Mouse (Mus musculus): Measurements from ENCODE around the gene Cdt1. TPM values are rescaled to one million over a fixed set of nuclear protein-coding genes. Genes with fewer than 3 reads are reported as not detected.

The Cdt1 gene
- polyA plus RNA-seq (2012; rRNA removed) = 50.4 and 118 TPM in 2 replicates

- TF ChIP-seq CTCF (IDR thresholded peaks at IDR 0.05; ENCODE audit: extremely low read depth, insufficient read depth, insufficient read length, insufficient replicate concordance) (no peak), POLR2A (IDR thresholded peaks at IDR 0.05; ENCODE audit: low read depth, low read length) (peak; percentile 4; the same call in 1 of the 2 replicates)
- peaks cover 15% of the 10 kb centered on the region; the same call in 1 of the 2 replicates for H3K4me1 ChIP-seq (ENCODE audit: control insufficient read depth, insufficient read depth, insufficient read length)
- no peaks in the 10 kb centered on the region for H3K27me3 ChIP-seq (ENCODE audit: control insufficient read depth, insufficient read depth, low read length)
- DNase-seq (ENCODE audit: low read depth in 1 of 2, low spot score in 2 of 2) = peak; percentile 87 to 94
- peak within 1 kb of the TSS; percentile 98 for H3K27ac ChIP-seq (ENCODE audit: insufficient read depth, low read length)
- peaks cover 24% of the 10 kb centered on the region for H3K36me3 ChIP-seq (ENCODE audit: control insufficient read depth, insufficient read depth, low read length)
- WGBS = under 1% methylated on average over 62 of the region's 62 CpGs
- H3K4me3 ChIP-seq (ENCODE audit: extremely low read depth, insufficient read depth, insufficient read length) = peak within 1 kb of the TSS; percentile 78
Measured at GRCm38 (mm10) chr8:122567361-122568108, at the start of gene Cdt1. Gene Cdt1 (plus strand): TSS chr8:122568015.

GRCm38 (mm10) chr8:122520611-122521010 lies 47.2 kb upstream of the Cdt1 start:
- Histone ChIP-seq H3K27ac (ENCODE audit: insufficient read depth, low read length) (no peak overlapping the region), H3K4me1 (ENCODE audit: control insufficient read depth, insufficient read depth, insufficient read length) (no peaks in the 10 kb centered on the region)
- WGBS = 67% methylated on average over 11 of the region's 11 CpGs

DNA sequence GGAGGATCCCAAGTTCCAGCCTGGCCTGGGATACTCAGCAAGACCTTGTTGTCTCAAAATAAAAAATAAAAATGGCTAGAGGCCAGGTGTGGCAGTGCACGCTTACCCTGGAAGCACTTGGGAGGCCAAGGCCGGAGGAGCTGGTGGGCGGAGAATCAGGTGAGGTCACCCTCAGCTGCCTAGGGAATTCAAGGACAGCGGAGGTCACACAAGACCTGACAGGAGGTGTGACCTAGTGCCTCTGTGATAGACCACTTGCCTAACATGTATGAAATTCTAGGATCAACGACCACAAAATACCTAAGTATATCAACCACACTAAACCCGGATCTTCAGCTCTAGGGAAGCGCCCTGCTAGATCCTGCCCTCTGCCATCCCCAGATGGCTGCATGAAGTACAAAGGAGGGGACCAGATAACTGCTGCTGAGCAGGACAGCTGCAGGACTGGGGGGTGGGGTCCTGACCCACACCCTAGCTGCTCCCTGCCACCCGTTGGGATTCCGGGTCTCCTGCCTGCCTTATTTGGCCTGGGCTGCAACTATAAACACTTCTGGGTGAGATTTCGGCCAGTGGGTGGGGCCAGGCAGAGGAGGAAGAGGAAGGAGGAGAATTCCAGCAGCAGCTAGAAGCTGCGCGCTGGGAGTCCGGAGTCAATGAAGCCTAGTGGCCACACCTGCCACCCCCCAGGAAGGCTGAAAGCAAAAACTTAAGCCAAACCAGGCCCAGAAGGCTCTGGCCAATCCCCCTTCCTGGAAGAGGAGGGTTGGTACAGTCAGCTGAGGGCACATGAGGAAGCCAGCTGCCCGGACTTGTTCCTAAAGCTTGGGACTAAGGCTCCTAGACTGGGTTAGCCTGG lies 44.8 kb upstream of the Cdt1 start:
- Histone ChIP-seq H3K4me3 (ENCODE audit: extremely low read depth, insufficient read depth, insufficient read length) (no peak overlapping the region), H3K4me1 (ENCODE audit: control insufficient read depth, insufficient read depth, insufficient read length) (no peaks in the 10 kb centered on the region), H3K27me3 (ENCODE audit: control insufficient read depth, insufficient read depth, low read length) (no peaks in the 10 kb centered on the region), H3K27ac (ENCODE audit: insufficient read depth, low read length) (peak overlapping the region; percentile 39), H3K36me3 (ENCODE audit: control insufficient read depth, insufficient read depth, low read length) (no peaks in the 10 kb centered on the region)
- DNase-seq (ENCODE audit: low read depth in 1 of 2, low spot score in 2 of 2) = no peak
- TF ChIP-seq POLR2A (IDR thresholded peaks at IDR 0.05; ENCODE audit: low read depth, low read length) = no peak
- WGBS = 79% methylated on average over 14 of the region's 14 CpGs

More at GRCm38 (mm10) chr8:122520611-122521010, 47.2 kb upstream of the Cdt1 start:
- no peaks in the 10 kb centered on the region for H3K36me3 ChIP-seq (ENCODE audit: control insufficient read depth, insufficient read depth, low read length)
- H3K4me3 ChIP-seq (ENCODE audit: extremely low read depth, insufficient read depth, insufficient read length) = no peak overlapping the region
- H3K27me3 ChIP-seq (ENCODE audit: control insufficient read depth, insufficient read depth, low read length) = no peaks in the 10 kb centered on the region
- TF ChIP-seq CTCF (IDR thresholded peaks at IDR 0.05; ENCODE audit: extremely low read depth, insufficient read depth, insufficient read length, insufficient replicate concordance) (no peak), POLR2A (IDR thresholded peaks at IDR 0.05; ENCODE audit: low read depth, low read length) (no peak)
- no peak for DNase-seq (ENCODE audit: low read depth in 1 of 2, low spot score in 2 of 2)

DNA sequence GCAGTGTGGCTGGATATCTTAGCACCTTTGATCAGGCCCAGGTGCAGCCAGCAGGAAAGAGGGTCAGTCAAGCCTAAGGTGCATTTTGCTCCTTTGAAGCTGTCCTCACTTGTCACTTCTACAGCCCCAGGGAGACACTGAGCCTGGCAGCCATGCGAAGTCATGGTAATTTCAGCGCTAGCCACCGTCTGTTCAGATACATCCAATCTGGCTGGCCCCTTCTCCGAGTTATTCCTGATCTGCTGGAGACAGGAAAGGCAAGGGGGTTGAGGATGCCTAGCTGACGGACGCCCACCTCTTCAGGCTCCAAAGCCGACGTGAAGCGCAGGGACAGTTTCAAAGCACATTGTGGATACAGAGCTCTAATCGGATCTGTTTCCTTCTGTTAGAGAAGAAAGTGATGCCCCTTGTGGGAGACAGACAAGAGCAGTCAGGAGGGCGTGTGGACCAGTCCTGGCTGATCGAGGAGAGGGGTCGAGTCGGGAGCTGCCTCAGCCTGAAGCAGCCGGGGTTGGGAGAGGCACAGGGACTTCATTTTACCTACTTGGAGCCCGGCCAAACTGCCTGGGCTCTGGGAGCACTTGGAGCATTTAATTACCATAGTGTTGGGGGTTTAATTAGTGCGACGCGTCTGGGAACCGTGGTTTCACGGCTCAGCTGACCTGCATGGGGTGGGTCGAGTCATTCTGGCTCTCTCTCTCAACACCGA lies 44.0 kb upstream of the Cdt1 start:
- DNase-seq (ENCODE audit: low read depth in 1 of 2, low spot score in 2 of 2) = no peak
- Histone ChIP-seq H3K27ac (ENCODE audit: insufficient read depth, low read length) (peak overlapping the region; percentile 15), H3K36me3 (ENCODE audit: control insufficient read depth, insufficient read depth, low read length) (no peaks in the 10 kb centered on the region), H3K4me3 (ENCODE audit: extremely low read depth, insufficient read depth, insufficient read length) (no peak overlapping the region), H3K27me3 (ENCODE audit: control insufficient read depth, insufficient read depth, low read length) (no peaks in the 10 kb centered on the region), H3K4me1 (ENCODE audit: control insufficient read depth, insufficient read depth, insufficient read length) (no peaks in the 10 kb centered on the region)
- TF ChIP-seq POLR2A (IDR thresholded peaks at IDR 0.05; ENCODE audit: low read depth, low read length) (no peak), CTCF (IDR thresholded peaks at IDR 0.05; ENCODE audit: extremely low read depth, insufficient read depth, insufficient read length, insufficient replicate concordance) (no peak)
- 78% methylated on average over 23 of the region's 23 CpGs for WGBS

DNA sequence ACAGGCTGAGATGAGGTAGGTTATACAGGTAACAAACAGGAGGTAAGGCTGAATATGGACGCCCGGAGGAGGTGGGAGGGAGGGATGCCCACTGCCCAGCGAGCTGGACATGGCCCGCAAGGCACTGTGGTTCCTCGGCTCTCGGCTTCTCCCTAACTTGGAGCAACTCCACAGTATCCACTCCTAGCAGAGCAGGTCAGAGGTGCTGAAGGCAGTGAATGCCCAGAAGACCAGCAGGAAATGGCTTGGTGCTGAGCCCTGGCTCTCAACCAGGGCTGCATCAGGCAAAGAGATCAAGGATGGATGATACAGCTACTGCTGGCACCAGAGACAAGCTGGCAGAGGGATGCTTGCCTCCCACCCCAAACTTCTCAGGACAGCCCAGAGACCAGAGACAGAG lies 43.3 kb upstream of the Cdt1 start:
- Histone ChIP-seq H3K4me3 (ENCODE audit: extremely low read depth, insufficient read depth, insufficient read length) (no peak overlapping the region), H3K27ac (ENCODE audit: insufficient read depth, low read length) (no peak overlapping the region), H3K36me3 (ENCODE audit: control insufficient read depth, insufficient read depth, low read length) (no peaks in the 10 kb centered on the region), H3K4me1 (ENCODE audit: control insufficient read depth, insufficient read depth, insufficient read length) (no peaks in the 10 kb centered on the region), H3K27me3 (ENCODE audit: control insufficient read depth, insufficient read depth, low read length) (no peaks in the 10 kb centered on the region)
- TF ChIP-seq POLR2A (IDR thresholded peaks at IDR 0.05; ENCODE audit: low read depth, low read length) = no peak
- TF ChIP-seq CTCF (IDR thresholded peaks at IDR 0.05; ENCODE audit: extremely low read depth, insufficient read depth, insufficient read length, insufficient replicate concordance) = no peak
- no peak for DNase-seq (ENCODE audit: low read depth in 1 of 2, low spot score in 2 of 2)
- 82% methylated on average over 6 of the region's 6 CpGs for WGBS

- whole genome bisulfite sequencing = 81% methylated on average over 6 of the region's 6 CpGs
- no peak for TF ChIP-seq POLR2A (IDR thresholded peaks at IDR 0.05; ENCODE audit: low read depth, low read length)
- no peak for TF ChIP-seq CTCF (IDR thresholded peaks at IDR 0.05; ENCODE audit: extremely low read depth, insufficient read depth, insufficient read length, insufficient replicate concordance)
- H3K4me3 ChIP-seq (ENCODE audit: extremely low read depth, insufficient read depth, insufficient read length) = no peak overlapping the region
Measured at GRCm38 (mm10) chr8:122525004-122525403, 42.8 kb upstream of the Cdt1 start.

More at GRCm38 (mm10) chr8:122525004-122525403, 42.8 kb upstream of the Cdt1 start:
- Histone ChIP-seq H3K4me1 (ENCODE audit: control insufficient read depth, insufficient read depth, insufficient read length) (no peaks in the 10 kb centered on the region), H3K27ac (ENCODE audit: insufficient read depth, low read length) (no peak overlapping the region), H3K27me3 (ENCODE audit: control insufficient read depth, insufficient read depth, low read length) (no peaks in the 10 kb centered on the region), H3K36me3 (ENCODE audit: control insufficient read depth, insufficient read depth, low read length) (no peaks in the 10 kb centered on the region)
- no peak for DNase-seq (ENCODE audit: low read depth in 1 of 2, low spot score in 2 of 2)

Data from spleen, adult 2 months (tissue).